Mouse (Mus musculus): ENCODE data around the gene Usp16. TPM values are rescaled to one million over a fixed set of nuclear protein-coding genes. Genes with fewer than 3 reads are reported as not detected.
A peak's percentile ranks its signal among the peaks of the same experiment; 100 is the strongest.

Usp16 gene
- 76.8 and 220 TPM in 2 replicates for total RNA-seq (2014; rRNA removed; ENCODE audit: low replicate concordance)
- 36.1 and 40.8 TPM in 2 replicates for polyA plus RNA-seq (2015; fragmentation: Nextera tagmentation; extraction: Ambion mirVana)

GRCm38 (mm10) chr16:87454419-87455179, at the start of gene Usp16:
Usp16 (plus strand) TSS chr16:87454703.
- H3K4me1 ChIP-seq (ENCODE audit: control insufficient read depth, insufficient read depth): peaks cover 16% of the 10 kb centered on the region
- H3K4me3 ChIP-seq (ENCODE audit: low read depth, low read length): peak within 1 kb of the TSS; percentile 86
- 11% methylated on average over 41 of the region's 45 CpGs for WGBS
- peak within 1 kb of the TSS; percentile 90 for H3K4me2 ChIP-seq (ENCODE audit: low read depth, low read length)
- no peaks in the 10 kb centered on the region for H3K9me3 ChIP-seq (replicated peaks; ENCODE audit: control insufficient read depth, low read length)
- H3K27ac ChIP-seq (ENCODE audit: low read depth): peak within 1 kb of the TSS; percentile 87
- ATAC-seq (ENCODE audit: insufficient read depth, low read depth): peak; percentile 97
- no peaks in the 10 kb centered on the region for H3K27me3 ChIP-seq (ENCODE audit: control insufficient read depth, insufficient read depth, low read length)
- TF ChIP-seq CTCF (IDR thresholded peaks at IDR 0.05; ENCODE audit: low read depth) (no peak), EP300 (IDR thresholded peaks at IDR 0.05; ENCODE audit: low read depth) (peak; percentile 85)
- peak within 1 kb of the TSS; percentile 86 for H3K9ac ChIP-seq (replicated peaks; ENCODE audit: low read depth, low read length)
- peak; percentile 92 for DNase-seq (ENCODE audit: low spot score)
- H3K36me3 ChIP-seq (replicated peaks; ENCODE audit: control insufficient read depth, insufficient read depth, low read length): peaks cover 4% of the 10 kb centered on the region; the same call in 1 of the 2 replicates

- no peak for TF ChIP-seq CTCF (IDR thresholded peaks at IDR 0.05; ENCODE audit: low read depth)
- no peak for TF ChIP-seq EP300 (IDR thresholded peaks at IDR 0.05; ENCODE audit: low read depth)
- 85% methylated on average over 3 of the region's 3 CpGs for WGBS
- no peaks in the 10 kb centered on the region for H3K4me1 ChIP-seq (ENCODE audit: control insufficient read depth, insufficient read depth)
- H3K36me3 ChIP-seq (replicated peaks; ENCODE audit: control insufficient read depth, insufficient read depth, low read length): peaks cover 90% of the 10 kb centered on the region
- ATAC-seq (ENCODE audit: insufficient read depth, low read depth) (no peak), DNase-seq (ENCODE audit: low spot score) (peak; percentile 12)
- no peak overlapping the region for H3K4me2 ChIP-seq (ENCODE audit: low read depth, low read length)
- no peaks in the 10 kb centered on the region for H3K27me3 ChIP-seq (ENCODE audit: control insufficient read depth, insufficient read depth, low read length)
- H3K9ac ChIP-seq (replicated peaks; ENCODE audit: low read depth, low read length): no peak overlapping the region
- H3K4me3 ChIP-seq (ENCODE audit: low read depth, low read length): no peak overlapping the region
- no peak overlapping the region for H3K27ac ChIP-seq (ENCODE audit: low read depth)
- no peaks in the 10 kb centered on the region for H3K9me3 ChIP-seq (replicated peaks; ENCODE audit: control insufficient read depth, low read length)
Observed at GRCm38 (mm10) chr16:87405001-87405400, 49.5 kb upstream of the Usp16 start.

- no peak for ATAC-seq (ENCODE audit: insufficient read depth, low read depth)
- peaks cover 95% of the 10 kb centered on the region for H3K36me3 ChIP-seq (replicated peaks; ENCODE audit: control insufficient read depth, insufficient read depth, low read length)
- 92% methylated on average over 8 of the region's 8 CpGs for WGBS
- TF ChIP-seq CTCF (IDR thresholded peaks at IDR 0.05; ENCODE audit: low read depth) (no peak), EP300 (IDR thresholded peaks at IDR 0.05; ENCODE audit: low read depth) (no peak)
- H3K9ac ChIP-seq (replicated peaks; ENCODE audit: low read depth, low read length): no peak overlapping the region
- H3K9me3 ChIP-seq (replicated peaks; ENCODE audit: control insufficient read depth, low read length): 0 out of 2 replicates have a peak, but pooled peaks cover 8% of the 10 kb centered on the region
- no peak overlapping the region for H3K4me3 ChIP-seq (ENCODE audit: low read depth, low read length)
- no peak overlapping the region for H3K27ac ChIP-seq (ENCODE audit: low read depth)
- DNase-seq (ENCODE audit: low spot score): no peak
- H3K27me3 ChIP-seq (ENCODE audit: control insufficient read depth, insufficient read depth, low read length): no peaks in the 10 kb centered on the region
- H3K4me2 ChIP-seq (ENCODE audit: low read depth, low read length): no peak overlapping the region
- no peaks in the 10 kb centered on the region for H3K4me1 ChIP-seq (ENCODE audit: control insufficient read depth, insufficient read depth)
Observed at GRCm38 (mm10) chr16:87420662-87421061, 33.8 kb upstream of the Usp16 start.

- Histone ChIP-seq H3K4me2 (ENCODE audit: low read depth, low read length) (no peak overlapping the region), H3K9ac (replicated peaks; ENCODE audit: low read depth, low read length) (no peak overlapping the region), H3K27me3 (ENCODE audit: control insufficient read depth, insufficient read depth, low read length) (no peaks in the 10 kb centered on the region), H3K9me3 (replicated peaks; ENCODE audit: control insufficient read depth, low read length) (no peaks in the 10 kb centered on the region), H3K36me3 (replicated peaks; ENCODE audit: control insufficient read depth, insufficient read depth, low read length) (peaks cover 41% of the 10 kb centered on the region), H3K4me3 (ENCODE audit: low read depth, low read length) (no peak overlapping the region), H3K4me1 (ENCODE audit: control insufficient read depth, insufficient read depth) (peaks cover 6% of the 10 kb centered on the region; the same call in 1 of the 2 replicates), H3K27ac (ENCODE audit: low read depth) (no peak overlapping the region)
- 83% methylated on average over 8 of the region's 8 CpGs for WGBS
- ATAC-seq (ENCODE audit: insufficient read depth, low read depth) (no peak), DNase-seq (ENCODE audit: low spot score) (no peak)
- TF ChIP-seq EP300 (IDR thresholded peaks at IDR 0.05; ENCODE audit: low read depth): no peak
- no peak for TF ChIP-seq CTCF (IDR thresholded peaks at IDR 0.05; ENCODE audit: low read depth)
Observed at GRCm38 (mm10) chr16:87427516-87427915, 27.0 kb upstream of the Usp16 start.

GRCm38 (mm10) chr16:87432033-87432814, 22.3 kb upstream of the Usp16 start, which contains the start of gene Ltn1:
Ltn1 (minus strand) TSS chr16:87432612.
- ATAC-seq (ENCODE audit: insufficient read depth, low read depth) (peak; percentile 100), DNase-seq (ENCODE audit: low spot score) (peak; percentile 100)
- H3K4me1 ChIP-seq (ENCODE audit: control insufficient read depth, insufficient read depth): peaks cover 6% of the 10 kb centered on the region; the same call in 1 of the 2 replicates
- no peaks in the 10 kb centered on the region for H3K9me3 ChIP-seq (replicated peaks; ENCODE audit: control insufficient read depth, low read length)
- TF ChIP-seq CTCF (IDR thresholded peaks at IDR 0.05; ENCODE audit: low read depth): no peak
- TF ChIP-seq EP300 (IDR thresholded peaks at IDR 0.05; ENCODE audit: low read depth): no peak
- H3K27me3 ChIP-seq (ENCODE audit: control insufficient read depth, insufficient read depth, low read length): no peaks in the 10 kb centered on the region
- WGBS: under 1% methylated on average over 52 of the region's 56 CpGs
- H3K4me3 ChIP-seq (ENCODE audit: low read depth, low read length): peak within 1 kb of the TSS; percentile 81
- H3K4me2 ChIP-seq (ENCODE audit: low read depth, low read length): peak within 1 kb of the TSS; percentile 93
- peak within 1 kb of the TSS; percentile 85 for H3K27ac ChIP-seq (ENCODE audit: low read depth)
- H3K9ac ChIP-seq (replicated peaks; ENCODE audit: low read depth, low read length): peak within 1 kb of the TSS; percentile 81
- H3K36me3 ChIP-seq (replicated peaks; ENCODE audit: control insufficient read depth, insufficient read depth, low read length): peaks cover 13% of the 10 kb centered on the region

Measured in heart, postnatal 0 days (tissue).